Mouse (Mus musculus): Measurements from ENCODE around the gene Gm3488. TPM values are rescaled to one million over a fixed set of nuclear protein-coding genes. Genes with fewer than 3 reads are reported as not detected.

The Gm3488 gene
- under 1 TPM in 1 of 2 experiments, not detected in 1; 0.71 TPM for total RNA-seq (2023)

DNA sequence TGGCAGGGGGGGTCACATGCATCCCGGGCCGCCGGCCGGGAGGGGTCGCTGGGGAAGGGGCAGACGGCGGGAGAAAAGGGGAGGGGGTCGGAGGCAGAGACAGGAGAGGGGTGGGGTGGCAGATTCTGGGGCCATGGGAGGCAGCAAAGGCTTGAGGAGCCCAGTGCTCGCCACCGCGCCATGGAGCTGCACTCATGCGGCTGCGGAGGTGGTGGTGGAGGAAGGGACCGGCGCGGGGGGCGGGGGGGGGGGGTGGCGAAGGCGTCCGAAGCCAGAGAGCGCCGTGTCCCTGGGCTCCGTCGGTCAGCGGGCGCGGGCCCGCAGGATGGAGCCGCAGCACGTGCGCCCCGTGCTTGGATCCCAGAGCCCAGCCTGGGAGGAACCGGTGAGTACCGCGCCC is at the start of gene Gm3488:
TSS of gene Gm3488 (plus strand) at position 301 of the 400 bp plus-strand sequence.

DNA sequence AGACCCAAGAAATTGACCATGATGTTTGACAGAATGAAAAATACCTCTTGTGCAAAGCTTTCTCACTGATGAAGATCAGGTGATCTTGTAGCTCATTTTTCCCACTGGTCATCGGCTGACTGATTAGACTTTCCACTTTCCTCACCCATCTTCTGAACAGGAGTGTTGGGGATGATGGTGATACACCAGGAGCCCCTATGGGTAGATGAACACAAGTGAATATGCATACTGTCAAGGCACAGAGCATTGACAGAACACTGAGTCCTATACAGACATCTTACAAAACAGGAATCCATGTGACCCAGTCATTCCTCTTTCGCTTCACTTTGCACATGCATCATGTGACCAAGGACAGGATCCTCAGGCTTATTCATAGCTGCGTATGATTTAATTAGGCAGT is 46.1 kb upstream of the Gm3488 start, which contains the start of gene Gm3194:
TSS of gene Gm3194 (minus strand) at position 101 of the 400 bp plus-strand sequence.

DNA sequence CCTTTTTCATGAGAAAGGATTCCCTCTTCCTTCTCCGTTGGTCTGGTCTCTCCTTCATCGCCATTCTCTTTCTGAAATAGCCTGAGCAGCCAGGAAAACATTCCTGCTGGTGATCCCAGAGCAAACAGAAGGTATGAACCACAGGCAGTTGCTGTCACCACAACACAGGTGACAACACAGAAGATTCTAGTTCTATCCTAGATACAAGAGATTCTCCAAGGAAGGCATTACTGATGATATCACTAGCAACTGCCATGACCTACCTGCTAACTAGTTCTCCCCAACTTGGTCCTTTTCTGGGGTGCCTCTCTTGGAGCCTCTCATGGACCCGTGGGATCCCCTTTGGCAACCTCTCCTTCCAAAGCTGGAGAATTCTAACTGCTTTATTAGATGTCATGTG is 23.7 kb upstream of the Gm3488 start, which contains the start of gene Gm8246:
TSS of gene Gm8246 (minus strand) at position 101 of the 400 bp plus-strand sequence.

DNA sequence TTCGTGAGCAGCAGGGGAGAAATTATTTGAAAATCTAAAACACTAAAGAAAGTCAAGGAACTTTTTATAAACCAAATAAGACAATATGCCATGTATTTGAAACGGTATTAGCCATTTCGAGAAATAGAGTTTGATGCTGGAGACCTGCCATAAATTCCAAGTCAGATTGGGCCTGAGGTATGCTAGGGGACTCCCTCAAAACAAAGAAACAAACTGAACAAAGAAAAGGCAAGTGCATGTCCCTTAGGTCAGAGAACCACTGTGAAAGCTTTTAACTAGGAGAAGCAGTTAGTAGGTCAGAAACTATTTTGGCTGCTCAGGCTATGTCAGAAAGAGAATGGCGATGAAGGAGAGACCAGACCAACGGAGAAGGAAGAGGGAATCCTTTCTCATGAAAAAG is 17.6 kb upstream of the Gm3488 start, which contains the start of gene Gm3187:
TSS of gene Gm3187 (plus strand) at position 301 of the 400 bp plus-strand sequence.

DNA sequence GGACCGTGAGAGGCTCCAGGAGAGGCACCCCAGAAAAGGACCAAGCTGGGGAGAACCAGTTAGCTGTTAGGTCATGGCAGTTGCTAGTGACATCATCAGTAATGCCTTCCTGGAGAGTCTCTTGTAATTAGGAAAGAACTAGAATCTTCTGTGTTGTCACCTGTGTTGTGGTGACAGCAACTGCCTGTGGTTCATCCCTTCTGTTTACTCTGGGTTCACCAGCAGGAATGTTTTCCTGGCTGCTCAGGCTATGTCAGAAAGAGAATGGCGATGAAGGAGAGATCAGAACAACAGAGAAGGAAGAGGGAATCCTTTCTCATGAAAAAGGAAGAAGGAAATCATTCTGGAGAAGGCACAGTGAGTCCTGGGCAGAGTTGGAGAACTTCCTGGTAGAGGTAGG is 36.7 kb downstream of the Gm3488 start, which contains the start of gene Gm3532:
TSS of gene Gm3532 (plus strand) at position 301 of the 400 bp plus-strand sequence.

Other genes with a start within 250 kb of the Gm3488 start
- not detected for gene Gm3526, start 241.1 kb upstream of the Gm3488 start, total RNA-seq (2023)
- not detected for gene Gm3542, start 166.7 kb upstream of the Gm3488 start, total RNA-seq (2023)
- gene Gm3500, start 112.6 kb upstream of the Gm3488 start, total RNA-seq (2023) = not detected
- 1 to 10 TPM in 1 of 2 experiments, under 1 TPM in 1; 0.76 to 1.2 TPM for gene Gm3194, start 46.2 kb upstream of the Gm3488 start, total RNA-seq (2023)
- not detected for gene Gm8246, start 23.8 kb upstream of the Gm3488 start, total RNA-seq (2023)
- gene Gm3187, start 17.5 kb upstream of the Gm3488 start, total RNA-seq (2023) = not detected
- gene Gm3532, start 36.8 kb downstream of the Gm3488 start, total RNA-seq (2023) = not detected
- not detected for gene Gm8265, start 131.4 kb downstream of the Gm3488 start, total RNA-seq (2023)
- gene Gm9603, start 185.8 kb downstream of the Gm3488 start, total RNA-seq (2023) = not detected
- under 1 TPM in 1 of 2 experiments, not detected in 1; 0.59 TPM for gene Gm3373, start 239.9 kb downstream of the Gm3488 start, total RNA-seq (2023)

Measured in T-cell, adult 66 days (primary cell).